Mouse (Mus musculus): ENCODE measurements at regions not wholly inside any gene's neighbourhood (a gene's known extent, or its start where the extent isn't known, plus 50 kb on each side); places are given as distances from the start of the nearest gene placed in this dataset.

DNA sequence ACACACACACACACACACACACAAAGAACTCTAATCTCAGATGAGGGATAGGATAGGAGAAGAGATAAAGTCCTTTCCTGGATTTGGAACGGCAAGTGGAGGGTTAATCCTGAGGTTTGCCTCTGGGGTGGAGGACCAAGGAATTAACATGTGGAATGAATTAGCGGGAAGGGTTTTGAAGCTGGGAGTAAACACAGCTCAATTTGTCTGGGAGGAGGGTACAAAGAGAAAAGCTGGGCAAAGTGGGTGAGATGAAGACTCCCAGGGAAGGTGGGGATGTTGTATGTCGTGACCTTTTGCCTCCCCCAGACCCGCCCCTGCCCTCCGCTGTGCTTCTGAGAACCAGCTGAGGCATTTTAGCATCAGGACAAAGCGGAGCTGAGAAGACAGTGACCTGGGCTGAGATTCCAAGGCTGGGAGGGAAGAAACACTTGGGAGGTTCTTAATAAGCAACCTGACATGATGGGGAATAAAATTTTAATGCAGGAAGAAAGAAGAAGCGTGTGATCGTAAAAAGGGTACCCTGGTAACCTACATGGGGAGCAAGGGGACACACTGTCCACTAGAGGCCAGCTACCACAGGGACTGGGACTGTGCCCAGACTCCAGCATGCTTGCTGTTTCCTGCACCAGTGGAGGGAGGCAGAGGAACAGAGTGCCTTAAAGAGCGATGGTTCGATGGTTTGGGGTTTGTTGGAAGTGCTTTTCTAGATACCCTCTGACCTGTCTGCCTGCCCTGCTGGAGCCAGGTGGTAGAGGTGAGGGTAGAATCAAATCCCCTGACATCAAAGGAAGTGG is 264.0 kb downstream of the H2al1j start:
- TF ChIP-seq CTCF (IDR thresholded peaks at IDR 0.05; ENCODE audit: extremely low read depth, insufficient read length, insufficient replicate concordance, low read depth, low read length) (no peak), POLR2A (IDR thresholded peaks at IDR 0.05; ENCODE audit: low read depth, low read length) (no peak)
- H3K27ac ChIP-seq (ENCODE audit: insufficient read depth, low read depth, low read length): no peak overlapping the region
- WGBS: 62% methylated on average over 10 of the region's 10 CpGs
- H3K4me1 ChIP-seq (ENCODE audit: control insufficient read depth, insufficient read depth, insufficient read length, low read length): peaks cover 3% of the 10 kb centered on the region; the same call in 1 of the 2 replicates
- no peaks in the 10 kb centered on the region for H3K36me3 ChIP-seq (ENCODE audit: control insufficient read depth, insufficient read depth, low read length)
- no peaks in the 10 kb centered on the region for H3K27me3 ChIP-seq (ENCODE audit: control insufficient read depth, insufficient read depth, low read length)
- H3K4me3 ChIP-seq (ENCODE audit: low read depth, low read length): no peak overlapping the region

DNA sequence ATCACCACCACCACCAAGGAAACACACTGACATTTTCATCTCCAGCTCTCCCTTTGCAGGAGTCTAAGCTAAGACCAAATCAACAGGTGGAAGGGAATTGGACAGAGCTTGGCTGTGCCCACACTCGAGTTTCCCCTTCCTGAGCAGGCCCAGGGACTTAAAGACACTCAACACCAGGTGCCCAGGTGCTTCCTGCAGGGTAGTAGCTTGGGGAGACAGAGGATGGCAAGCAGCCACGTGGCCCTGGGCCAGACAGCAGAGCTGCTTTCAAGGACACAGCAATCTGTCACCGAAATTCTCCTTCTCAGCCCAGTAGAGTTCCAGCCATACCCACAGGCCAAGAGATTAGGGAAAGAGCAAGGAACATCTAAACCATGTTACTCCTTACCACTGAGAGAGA is 266.9 kb downstream of the H2al1j start:
- no peaks in the 10 kb centered on the region for H3K36me3 ChIP-seq (ENCODE audit: control insufficient read depth, insufficient read depth, low read length)

DNA sequence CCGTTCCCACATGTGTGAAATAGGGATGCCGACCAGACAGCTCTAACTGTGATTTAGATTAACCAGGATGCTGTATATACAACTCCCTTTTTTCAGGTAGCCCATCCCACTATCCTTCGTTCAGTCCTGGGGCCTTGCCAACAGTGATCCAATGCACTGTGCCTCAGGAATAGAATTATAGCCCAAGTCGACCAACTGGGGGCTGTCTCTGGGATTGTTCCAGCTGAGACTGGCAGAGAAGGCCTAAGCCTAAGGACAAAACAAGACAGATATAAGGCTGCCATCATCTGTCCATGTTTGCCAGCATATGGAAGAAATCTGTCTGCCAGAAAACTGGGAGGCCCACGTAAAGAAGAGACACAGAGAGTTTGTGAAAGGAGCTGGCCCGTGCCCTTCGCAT is 269.9 kb downstream of the H2al1j start:
- TF ChIP-seq POLR2A (IDR thresholded peaks at IDR 0.05; ENCODE audit: low read depth, low read length): no peak
- no peak for TF ChIP-seq CTCF (IDR thresholded peaks at IDR 0.05; ENCODE audit: extremely low read depth, insufficient read length, insufficient replicate concordance, low read depth, low read length)
- whole genome bisulfite sequencing: 74% methylated on average over 7 of the region's 7 CpGs
- Histone ChIP-seq H3K4me1 (ENCODE audit: control insufficient read depth, insufficient read depth, insufficient read length, low read length) (peaks cover 1% of the 10 kb centered on the region; the same call in 1 of the 2 replicates), H3K4me3 (ENCODE audit: low read depth, low read length) (no peak overlapping the region), H3K27ac (ENCODE audit: insufficient read depth, low read depth, low read length) (no peak overlapping the region), H3K27me3 (ENCODE audit: control insufficient read depth, insufficient read depth, low read length) (no peaks in the 10 kb centered on the region), H3K36me3 (ENCODE audit: control insufficient read depth, insufficient read depth, low read length) (no peaks in the 10 kb centered on the region)

More for the DNA sequence above, 266.9 kb downstream of the H2al1j start:
- no peak for TF ChIP-seq POLR2A (IDR thresholded peaks at IDR 0.05; ENCODE audit: low read depth, low read length)
- TF ChIP-seq CTCF (IDR thresholded peaks at IDR 0.05; ENCODE audit: extremely low read depth, insufficient read length, insufficient replicate concordance, low read depth, low read length): no peak
- Histone ChIP-seq H3K27ac (ENCODE audit: insufficient read depth, low read depth, low read length) (no peak overlapping the region), H3K27me3 (ENCODE audit: control insufficient read depth, insufficient read depth, low read length) (no peaks in the 10 kb centered on the region), H3K4me3 (ENCODE audit: low read depth, low read length) (no peak overlapping the region), H3K4me1 (ENCODE audit: control insufficient read depth, insufficient read depth, insufficient read length, low read length) (peaks cover 3% of the 10 kb centered on the region; the same call in 1 of the 2 replicates)
- 18% methylated on average over 3 of the region's 3 CpGs for WGBS

GRCm38 (mm10) chrX:11614237-11614636 is 286.6 kb downstream of the H2al1j start:
- H3K4me1 ChIP-seq (ENCODE audit: control insufficient read depth, insufficient read depth, insufficient read length, low read length): no peaks in the 10 kb centered on the region
- WGBS: 19% methylated on average over 8 of the region's 8 CpGs

DNA sequence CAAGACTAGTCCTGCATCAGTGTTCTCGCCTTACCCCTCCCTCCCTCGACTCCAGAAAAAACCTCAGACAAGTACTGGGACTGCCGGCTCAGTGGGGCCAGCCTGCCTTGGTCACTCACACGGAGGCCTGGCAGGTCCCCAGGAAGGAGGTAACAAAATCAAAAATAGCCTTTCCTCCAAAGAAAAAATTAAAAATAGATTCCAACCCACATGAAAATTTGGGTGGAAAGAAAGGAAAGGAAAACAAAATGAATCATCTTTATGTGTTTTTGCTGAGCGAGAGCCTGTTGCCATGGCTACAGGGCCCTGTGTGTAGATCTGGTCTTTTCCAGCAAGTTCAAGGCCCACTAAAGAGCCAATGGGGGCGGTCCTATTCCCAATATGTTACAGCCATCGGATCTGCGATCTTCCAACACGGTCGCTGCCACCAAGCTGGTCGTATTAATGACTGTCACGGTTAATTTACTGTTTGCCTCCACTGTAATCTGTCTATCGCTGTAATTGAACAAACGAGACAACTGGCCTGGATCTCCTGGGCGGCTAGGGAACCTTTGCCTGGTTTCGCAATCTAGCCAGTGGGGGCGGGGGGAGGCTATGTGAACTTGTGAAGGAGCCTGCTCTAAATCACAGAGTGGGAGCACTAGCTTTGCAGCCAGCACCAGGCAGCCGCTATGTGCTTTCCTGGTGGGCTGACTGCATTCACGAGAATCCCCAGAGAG is 293.6 kb downstream of the H2al1j start:
- H3K36me3 ChIP-seq (ENCODE audit: control insufficient read depth, insufficient read depth, low read length): no peaks in the 10 kb centered on the region
- H3K27me3 ChIP-seq (ENCODE audit: control insufficient read depth, insufficient read depth, low read length): no peaks in the 10 kb centered on the region
- no peak overlapping the region for H3K4me3 ChIP-seq (ENCODE audit: low read depth, low read length)
- 44% methylated on average over 19 of the region's 19 CpGs for WGBS
- TF ChIP-seq POLR2A (IDR thresholded peaks at IDR 0.05; ENCODE audit: low read depth, low read length) (no peak), CTCF (IDR thresholded peaks at IDR 0.05; ENCODE audit: extremely low read depth, insufficient read length, insufficient replicate concordance, low read depth, low read length) (no peak)
- no peak overlapping the region for H3K27ac ChIP-seq (ENCODE audit: insufficient read depth, low read depth, low read length)
- H3K4me1 ChIP-seq (ENCODE audit: control insufficient read depth, insufficient read depth, insufficient read length, low read length): peaks cover 3% of the 10 kb centered on the region; the same call in 1 of the 2 replicates

More at GRCm38 (mm10) chrX:11614237-11614636, 286.6 kb downstream of the H2al1j start:
- TF ChIP-seq POLR2A (IDR thresholded peaks at IDR 0.05; ENCODE audit: low read depth, low read length) (no peak), CTCF (IDR thresholded peaks at IDR 0.05; ENCODE audit: extremely low read depth, insufficient read length, insufficient replicate concordance, low read depth, low read length) (no peak)
- Histone ChIP-seq H3K27me3 (ENCODE audit: control insufficient read depth, insufficient read depth, low read length) (no peaks in the 10 kb centered on the region), H3K27ac (ENCODE audit: insufficient read depth, low read depth, low read length) (no peak overlapping the region), H3K4me3 (ENCODE audit: low read depth, low read length) (no peak overlapping the region), H3K36me3 (ENCODE audit: control insufficient read depth, insufficient read depth, low read length) (no peaks in the 10 kb centered on the region)

DNA sequence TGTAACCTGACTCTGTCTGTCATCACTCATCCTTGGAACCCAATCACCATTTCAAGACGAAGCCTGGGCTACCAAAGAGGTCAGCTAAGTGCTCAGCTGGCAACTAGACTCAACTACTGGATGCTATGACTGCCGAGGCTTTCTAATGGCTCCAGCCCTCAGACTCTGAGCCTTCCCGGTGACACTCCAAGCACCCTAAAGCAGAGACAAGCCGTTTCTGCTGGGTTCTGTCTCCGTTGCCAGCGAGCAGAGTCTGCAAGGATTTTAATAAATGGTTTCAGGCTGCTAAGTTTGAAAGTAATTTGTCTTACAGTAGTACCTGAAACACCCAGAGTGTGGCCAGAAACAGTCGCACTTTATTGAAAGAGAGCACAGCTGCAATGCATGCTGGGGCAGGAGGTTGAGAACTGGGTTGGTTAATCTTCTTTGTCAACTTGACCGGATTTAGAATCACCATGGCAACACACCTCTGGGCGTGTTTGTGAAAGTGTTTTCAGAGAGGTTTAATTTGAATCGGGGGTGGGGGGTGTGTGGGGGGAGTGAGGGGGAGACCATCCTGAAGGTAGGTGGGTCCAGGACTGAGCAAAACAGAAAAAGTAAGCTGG is 298.8 kb downstream of the H2al1j start:
- WGBS: 69% methylated on average over 10 of the region's 10 CpGs
- no peaks in the 10 kb centered on the region for H3K36me3 ChIP-seq (ENCODE audit: control insufficient read depth, insufficient read depth, low read length)
- H3K27me3 ChIP-seq (ENCODE audit: control insufficient read depth, insufficient read depth, low read length): no peaks in the 10 kb centered on the region
- H3K4me3 ChIP-seq (ENCODE audit: low read depth, low read length): no peak overlapping the region
- no peak overlapping the region for H3K27ac ChIP-seq (ENCODE audit: insufficient read depth, low read depth, low read length)
- TF ChIP-seq CTCF (IDR thresholded peaks at IDR 0.05; ENCODE audit: extremely low read depth, insufficient read length, insufficient replicate concordance, low read depth, low read length) (no peak), POLR2A (IDR thresholded peaks at IDR 0.05; ENCODE audit: low read depth, low read length) (no peak)
- peaks cover under 1% of the 10 kb centered on the region; the same call in 1 of the 2 replicates for H3K4me1 ChIP-seq (ENCODE audit: control insufficient read depth, insufficient read depth, insufficient read length, low read length)

DNA sequence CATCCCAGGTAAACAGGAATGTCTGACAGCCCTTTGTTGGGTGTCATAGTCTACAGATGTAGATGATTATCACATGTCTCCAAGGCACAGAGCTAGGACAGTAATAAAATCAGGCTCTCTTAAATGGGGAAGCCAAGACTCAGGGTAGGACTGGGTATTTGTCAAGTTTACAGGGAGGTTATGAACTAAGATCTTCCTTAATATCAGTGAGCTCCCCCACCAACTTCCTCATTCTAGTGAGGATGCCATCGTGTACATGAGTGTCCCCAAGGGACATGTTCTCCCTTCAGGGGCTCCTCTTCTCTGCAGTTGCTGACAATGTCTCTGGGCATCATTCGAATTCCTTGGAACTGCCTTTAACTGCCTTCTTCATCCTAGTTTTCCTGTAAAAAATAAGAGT is 301.7 kb downstream of the H2al1j start:
- Histone ChIP-seq H3K27me3 (ENCODE audit: control insufficient read depth, insufficient read depth, low read length) (no peaks in the 10 kb centered on the region), H3K36me3 (ENCODE audit: control insufficient read depth, insufficient read depth, low read length) (no peaks in the 10 kb centered on the region), H3K27ac (ENCODE audit: insufficient read depth, low read depth, low read length) (no peak overlapping the region), H3K4me1 (ENCODE audit: control insufficient read depth, insufficient read depth, insufficient read length, low read length) (no peaks in the 10 kb centered on the region), H3K4me3 (ENCODE audit: low read depth, low read length) (no peak overlapping the region)
- TF ChIP-seq POLR2A (IDR thresholded peaks at IDR 0.05; ENCODE audit: low read depth, low read length): no peak
- TF ChIP-seq CTCF (IDR thresholded peaks at IDR 0.05; ENCODE audit: extremely low read depth, insufficient read length, insufficient replicate concordance, low read depth, low read length): no peak
- WGBS: 65% methylated on average over 2 of the region's 2 CpGs
